Mouse (Mus musculus): ENCODE data around the gene Lgr4.

DNA sequence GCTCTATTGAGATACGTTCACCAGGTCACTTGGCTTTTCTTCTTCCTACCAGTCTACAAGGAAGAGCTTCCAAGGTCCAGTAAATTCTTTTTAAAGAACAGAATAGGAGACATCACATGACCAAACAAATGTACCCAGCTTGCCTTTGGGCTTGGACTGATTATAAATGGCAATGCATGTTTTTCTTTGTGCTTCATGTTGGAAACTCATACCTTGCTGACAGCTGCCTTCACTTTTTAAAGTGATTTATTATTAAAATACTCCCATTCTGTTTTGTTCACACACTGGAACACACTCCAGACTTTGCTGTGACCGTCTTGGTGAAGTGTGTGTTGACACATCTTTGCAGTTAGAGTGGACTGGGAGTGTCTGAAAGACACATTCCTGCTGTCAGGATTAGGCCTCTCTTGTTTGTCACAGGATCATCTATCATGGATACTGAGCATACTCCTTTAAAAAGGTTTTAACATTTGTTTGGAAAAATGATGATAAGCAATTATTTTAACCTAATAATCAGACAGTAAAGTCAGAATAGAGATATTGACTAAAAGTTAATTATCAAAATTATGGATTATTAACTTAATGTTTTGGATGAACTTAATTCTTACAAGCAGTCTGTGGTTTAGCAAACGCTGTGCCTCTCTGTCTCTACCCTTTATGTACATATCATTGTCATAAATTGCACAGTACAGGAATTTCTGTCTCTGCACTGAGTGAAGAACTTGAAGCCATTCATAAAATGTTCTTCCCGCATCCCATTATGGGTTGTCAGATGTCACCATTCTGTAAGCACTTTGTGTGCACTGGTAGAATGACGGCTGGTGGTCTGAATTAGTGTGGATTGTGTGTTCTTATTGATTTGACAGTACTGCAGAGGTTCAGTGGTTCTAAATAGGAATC is 125.7 kb downstream of the Lgr4 start:
- no peak for TF ChIP-seq CTCF (IDR thresholded peaks at IDR 0.05; ENCODE audit: low read depth)
- TF ChIP-seq EP300 (IDR thresholded peaks at IDR 0.05; ENCODE audit: low read depth), result no peak

Data from heart, postnatal 0 days (tissue).